Mouse (Mus musculus) CH12.LX (cell line): Measurements from ENCODE around the gene Cnp. TPM values are rescaled to one million over a fixed set of nuclear protein-coding genes. Genes with fewer than 3 reads are reported as not detected.
A peak's percentile ranks its signal among the peaks of the same experiment; 100 is the strongest.

ENCODE experiments used
- DNase-seq: peaks from one replicate; pipeline ENCODE4 v3.0.0-alpha.2; 2013; ENCODE audit errors: extremely low read depth
- H3K27ac ChIP-seq: 2 replicates; pipeline ENCODE4 v1.5.1; 2012; ENCODE audit warnings: low read depth, mild to moderate bottlenecking, control low read depth, moderate library complexity; ENCODE audit not compliant: insufficient read depth
- H3K27me3 ChIP-seq: replicated peaks from 2 replicates; pipeline ENCODE3; 2012; ENCODE audit warnings: inconsistent platforms
- H3K36me3 ChIP-seq, 2 experiments: replicated peaks in 1 of 2; 2 replicates each; pipeline versions ENCODE3 to v1.6.1; 2012; ENCODE audit warnings: inconsistent platforms in 1 of 2, low read length in 1 of 2, mild to moderate bottlenecking in 1 of 2, mixed read lengths in 1 of 2, moderate library complexity in 1 of 2; ENCODE audit not compliant: control insufficient read depth in 1 of 2, insufficient read depth in 1 of 2
- H3K4me1 ChIP-seq, 2 experiments: 2 replicates each; pipeline ENCODE4 v1.6.1; 2012; ENCODE audit warnings: inconsistent platforms in 1 of 2, moderate library complexity in 1 of 2; ENCODE audit not compliant: insufficient read depth in 2 of 2, control insufficient read depth in 1 of 2
- H3K4me2 ChIP-seq: 2 replicates; pipeline ENCODE4 v1.6.1; 2012; ENCODE audit warnings: low read depth, mild to moderate bottlenecking, control low read depth; ENCODE audit not compliant: poor library complexity, insufficient read depth, severe bottlenecking
- H3K4me3 ChIP-seq, 3 experiments: fragments of 150-350 bp in 1 of 3; sonication (generic) in 1 of 3; replicated peaks in 1 of 3; 2 replicates each; pipeline versions ENCODE3 to v1.5.1; 2011 to 2012; ENCODE audit warnings: low read depth in 2 of 3, low read length in 2 of 3, mild to moderate bottlenecking in 2 of 3, moderate library complexity in 2 of 3, control low read depth in 1 of 3, improper control_type of control experiment in 1 of 3, inconsistent platforms in 1 of 3, mixed read lengths in 1 of 3; ENCODE audit not compliant: poor library complexity in 1 of 3
- H3K79me2 ChIP-seq: replicated peaks from 2 replicates; pipeline ENCODE4 v1.6.1; 2012; ENCODE audit warnings: mild to moderate bottlenecking, moderate library complexity; ENCODE audit not compliant: control insufficient read depth, poor library complexity, insufficient read depth, severe bottlenecking; ENCODE audit errors: extremely low read depth
- H3K9ac ChIP-seq: 2 replicates; pipeline ENCODE4 v1.6.1; 2012; ENCODE audit warnings: low read depth, mild to moderate bottlenecking, control low read depth, moderate library complexity; ENCODE audit not compliant: insufficient read depth
- H3K9me3 ChIP-seq: replicated peaks from 2 replicates; pipeline ENCODE3; 2012; ENCODE audit warnings: low read length, inconsistent platforms, mixed read lengths
- BHLHE40 ChIP-seq: IDR thresholded peaks from 2 replicates; pipeline ENCODE4 v1.6.1; 2011; ENCODE audit warnings: mild to moderate bottlenecking, low read depth, low read length, improper control_type of control experiment
- CHD1 ChIP-seq: IDR thresholded peaks from 2 replicates; pipeline ENCODE4 v1.6.1; 2012; ENCODE audit warnings: low read depth, low read length, improper control_type of control experiment, inconsistent platforms
- CHD2 ChIP-seq: IDR thresholded peaks from 2 replicates; pipeline ENCODE4 v1.6.1; 2011; ENCODE audit warnings: low read length, improper control_type of control experiment
- CTCF ChIP-seq, 2 experiments: IDR thresholded peaks in 1 of 2; conservative IDR thresholded peaks in 1 of 2; 2 replicates each; pipeline ENCODE4 v1.5.1; 2011 to 2012; ENCODE audit warnings: low read depth in 2 of 2, low read length in 2 of 2, improper control_type of control experiment in 1 of 2, inconsistent platforms in 1 of 2, mild to moderate bottlenecking in 1 of 2, moderate library complexity in 1 of 2
- E2F4 ChIP-seq: IDR thresholded peaks from 2 replicates; pipeline ENCODE4 v1.6.1; 2011; ENCODE audit warnings: low read depth, low read length, improper control_type of control experiment; ENCODE audit not compliant: insufficient replicate concordance
- ELF1 ChIP-seq: IDR thresholded peaks from 2 replicates; pipeline ENCODE4 v1.6.1; 2014; ENCODE audit warnings: low read depth, mild to moderate bottlenecking, inconsistent platforms, low read length, improper control_type of control experiment
- EP300 ChIP-seq: IDR thresholded peaks from 2 replicates; pipeline ENCODE4 v1.6.1; 2011; ENCODE audit warnings: low read length, improper control_type of control experiment
- ETS1 ChIP-seq: conservative IDR thresholded peaks from 2 replicates; pipeline ENCODE4 v1.6.1; 2012; ENCODE audit warnings: low read depth, mild to moderate bottlenecking, inconsistent platforms, low read length, improper control_type of control experiment, moderate library complexity
- HCFC1 ChIP-seq: IDR thresholded peaks from 2 replicates; pipeline ENCODE4 v1.6.1; 2012; ENCODE audit warnings: low read depth, mild to moderate bottlenecking, inconsistent platforms, low read length, improper control_type of control experiment
- IRF4 ChIP-seq: IDR thresholded peaks from 2 replicates; pipeline ENCODE4 v1.6.1; 2014; ENCODE audit warnings: low read depth, mild to moderate bottlenecking, inconsistent platforms, low read length, improper control_type of control experiment
- JUN ChIP-seq: IDR thresholded peaks from 2 replicates; pipeline ENCODE4 v1.6.1; 2011; ENCODE audit warnings: low read depth, mild to moderate bottlenecking, low read length, improper control_type of control experiment, moderate library complexity; ENCODE audit not compliant: insufficient read depth
- JUND ChIP-seq: conservative IDR thresholded peaks from 2 replicates; pipeline ENCODE4 v1.6.1; 2011; ENCODE audit warnings: low read depth, low read length, improper control_type of control experiment
- KAT2A ChIP-seq: IDR thresholded peaks from 2 replicates; pipeline ENCODE4 v1.6.1; 2012; ENCODE audit warnings: low read length, improper control_type of control experiment, inconsistent platforms; ENCODE audit not compliant: insufficient replicate concordance
- MAFK ChIP-seq: IDR thresholded peaks from 2 replicates; pipeline ENCODE4 v1.6.1; 2011; ENCODE audit warnings: low read length, improper control_type of control experiment; ENCODE audit not compliant: insufficient replicate concordance
- MAX ChIP-seq: IDR thresholded peaks from 2 replicates; pipeline ENCODE4 v1.6.1; 2011; ENCODE audit warnings: low read length, improper control_type of control experiment
- MXI1 ChIP-seq: IDR thresholded peaks from 2 replicates; pipeline ENCODE4 v1.6.1; 2011; ENCODE audit warnings: mild to moderate bottlenecking, low read depth, low read length, improper control_type of control experiment
- NELFE ChIP-seq: IDR thresholded peaks from 2 replicates; pipeline ENCODE4 v1.6.1; 2011; ENCODE audit warnings: low read depth, low read length, improper control_type of control experiment
- NRF1 ChIP-seq: IDR thresholded peaks from 2 replicates; pipeline ENCODE4 v1.6.1; 2014; ENCODE audit warnings: low read depth, mild to moderate bottlenecking, inconsistent platforms, low read length, improper control_type of control experiment, moderate library complexity
- PAX5 ChIP-seq: IDR thresholded peaks from 2 replicates; pipeline ENCODE4 v1.6.1; 2012; ENCODE audit warnings: low read length, inconsistent platforms, mixed read lengths
- POLR2A ChIP-seq: IDR thresholded peaks from 2 replicates; pipeline ENCODE4 v1.6.1; 2011; ENCODE audit warnings: low read depth, mild to moderate bottlenecking, improper control_type of control experiment, low read length
- POLR2AphosphoS2 ChIP-seq: IDR thresholded peaks from 2 replicates; pipeline ENCODE4 v1.6.1; 2011; ENCODE audit warnings: low read depth, low read length, improper control_type of control experiment
- RAD21 ChIP-seq: IDR thresholded peaks from 2 replicates; pipeline ENCODE4 v1.6.1; 2011; ENCODE audit warnings: low read depth, mild to moderate bottlenecking, low read length, improper control_type of control experiment, moderate library complexity
- RCOR1 ChIP-seq: conservative IDR thresholded peaks from 2 replicates; pipeline ENCODE4 v1.6.1; 2012; ENCODE audit warnings: low read depth, mild to moderate bottlenecking, inconsistent platforms, low read length, improper control_type of control experiment
- SIN3A ChIP-seq: IDR thresholded peaks from 2 replicates; pipeline ENCODE4 v1.6.1; 2012; ENCODE audit warnings: low read length, improper control_type of control experiment, inconsistent platforms
- SMC3 ChIP-seq: IDR thresholded peaks from 2 replicates; pipeline ENCODE4 v1.6.1; 2011; ENCODE audit warnings: low read depth, low read length, improper control_type of control experiment
- TBP ChIP-seq: conservative IDR thresholded peaks from 2 replicates; pipeline ENCODE4 v1.6.1; 2011; ENCODE audit warnings: low read depth, low read length, improper control_type of control experiment
- TCF12 ChIP-seq: IDR thresholded peaks from 2 replicates; pipeline ENCODE4 v1.6.1; 2014; ENCODE audit warnings: low read depth, mild to moderate bottlenecking, inconsistent platforms, low read length, improper control_type of control experiment
- UBTF ChIP-seq: IDR thresholded peaks from 2 replicates; pipeline ENCODE4 v1.6.1; 2012; ENCODE audit warnings: low read depth, mild to moderate bottlenecking, inconsistent platforms, low read length, improper control_type of control experiment, moderate library complexity
- USF1 ChIP-seq: IDR thresholded peaks from 2 replicates; pipeline ENCODE4 v1.6.1; 2014; ENCODE audit warnings: low read depth, mild to moderate bottlenecking, inconsistent platforms, low read length, improper control_type of control experiment
- USF2 ChIP-seq: conservative IDR thresholded peaks from 2 replicates; pipeline ENCODE4 v1.6.1; 2011; ENCODE audit warnings: low read depth, low read length, improper control_type of control experiment
- ZC3H11A ChIP-seq: IDR thresholded peaks from 2 replicates; pipeline ENCODE4 v1.6.1; 2012; ENCODE audit warnings: low read depth, mild to moderate bottlenecking, inconsistent platforms, low read length, improper control_type of control experiment
- ZKSCAN1 ChIP-seq: IDR thresholded peaks from 2 replicates; pipeline ENCODE4 v1.6.1; 2012; ENCODE audit warnings: low read depth, inconsistent platforms, low read length, improper control_type of control experiment, borderline replicate concordance
- ZMIZ1 ChIP-seq: IDR thresholded peaks from 2 replicates; pipeline ENCODE4 v1.6.1; 2012; ENCODE audit warnings: low read depth, mild to moderate bottlenecking, inconsistent platforms, low read length, improper control_type of control experiment
- ZNF384 ChIP-seq: IDR thresholded peaks from 2 replicates; pipeline ENCODE4 v1.6.1; 2012; ENCODE audit warnings: low read depth, low read length, improper control_type of control experiment, inconsistent platforms
- dilution Hi-C: fragments of 300-500 bp; cut with MboI; formaldehyde crosslinking; loops from 2 replicates; pipeline ENCODE4 v1.14.3; 2020; ENCODE audit warnings: low sequenced_read_pairs; ENCODE audit not compliant: extremely low pct_unique_long_range_greater_than_20kb, extremely low pct_ligation_motif_present
- in situ Hi-C: fragments of 300-500 bp; cut with MboI; formaldehyde crosslinking; loops from 3 replicates; pipeline ENCODE4 v1.14.3; 2019; ENCODE audit warnings: low sequenced_read_pairs, low pct_ligation_motif_present, low pct_unique_long_range_greater_than_20kb, mixed read lengths
- polyA plus RNA-seq: library from polyadenylated mRNA; unstranded; fragments of >175 nt; gene quantifications from 2 replicates; pipeline ENCODE4 v1.2.1, GENCODE M21; 2012; ENCODE audit warnings: low read depth; ENCODE audit not compliant: insufficient read length
- total RNA-seq, 2 experiments: library from RNA; depleted of rRNA; stranded (reverse); fragments of 300-350 nt in 1 of 2; fragments of >200 nt in 1 of 2; gene quantifications; 2 replicates each; pipeline ENCODE4 v1.2.3; 2012 to 2014

Cnp gene
- total and polyA plus RNA-seq, 3 experiments: 77.7 to 87.8 (median 80.2) TPM

DNA sequence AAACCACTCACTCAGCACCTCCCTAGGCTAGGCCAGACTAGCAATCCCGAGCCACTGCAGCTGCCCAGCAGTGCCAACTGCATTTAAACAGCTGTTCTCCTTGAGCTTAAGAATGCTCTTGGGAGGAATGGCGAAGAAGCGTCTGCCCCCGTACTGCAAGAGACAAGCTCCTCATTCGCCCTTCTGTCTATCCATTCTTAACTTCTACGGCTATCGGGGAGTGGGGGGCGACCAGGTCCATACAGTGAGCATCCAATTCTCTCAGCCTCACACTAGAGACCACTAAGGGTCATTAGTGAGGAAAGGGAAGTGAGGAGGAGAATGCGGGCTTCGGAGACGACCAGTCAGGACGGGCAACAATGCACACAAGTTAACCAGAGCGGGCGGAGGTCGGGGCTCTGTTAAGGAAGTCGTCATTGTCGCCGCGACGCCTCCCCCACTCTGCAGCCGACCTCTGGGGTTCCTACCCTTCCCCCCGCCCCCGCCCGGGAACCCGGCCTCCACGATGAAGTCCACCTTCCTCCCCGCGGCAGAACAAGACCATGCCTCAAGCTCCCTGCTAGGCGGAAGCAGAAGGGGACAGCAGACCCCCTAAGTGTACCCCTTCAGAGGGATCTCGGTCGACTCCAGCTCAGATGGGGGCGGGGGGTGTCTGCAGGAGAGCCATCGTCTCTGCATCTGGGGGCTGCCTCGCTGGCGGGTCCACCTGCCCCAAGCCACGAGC lies 44.2 kb downstream of the Cnp start, which contains the start of gene Nkiras2 (continued):
- TF ChIP-seq SIN3A (peak; percentile 94; the same call in 1 of the 2 replicates), BHLHE40 (peak; percentile 59), ZMIZ1 (no peak), TBP (0 out of 2 replicates have a peak, but pooled peaks have one; percentile 53), USF2 (no peak), E2F4 (no peak), EP300 (no peak)
- TF ChIP-seq, all 38 proteins: peak for 10

DNA sequence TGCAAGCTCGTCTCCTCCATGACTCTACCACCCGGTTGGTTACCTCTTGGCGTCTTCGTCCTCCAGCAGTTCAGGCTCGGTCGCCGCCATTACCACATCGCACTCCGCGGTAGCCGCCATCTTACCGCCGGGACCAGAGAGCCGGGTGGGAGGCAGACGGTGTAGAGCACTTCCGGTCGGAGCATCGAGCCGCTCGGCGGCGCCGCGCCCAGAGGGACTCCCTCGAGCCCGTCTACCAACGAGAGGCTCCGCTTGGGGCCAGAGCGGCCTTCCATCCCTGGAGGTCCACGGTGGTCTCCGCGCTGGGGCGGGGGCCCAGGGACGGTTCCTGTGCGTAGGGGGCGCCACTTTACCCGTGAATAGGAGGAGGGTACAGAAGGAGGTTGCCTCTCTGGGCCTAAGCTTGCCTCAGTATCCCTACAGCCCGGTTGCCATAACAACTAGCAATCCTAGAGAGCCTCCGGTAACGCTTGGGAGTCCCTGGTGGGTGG lies 44.8 kb downstream of the Cnp start:
- H3K4me1 ChIP-seq: peaks cover 13 to 68% of the 10 kb centered on the region in 2 experiments
- in situ Hi-C loops (no loop called here), dilution Hi-C loops (no loop called here)
- no peaks in the 10 kb centered on the region for H3K9me3 ChIP-seq
- peak; percentile 96 for DNase-seq
- H3K9ac ChIP-seq: peak overlapping the region; percentile 97
- H3K27ac ChIP-seq: peak overlapping the region; percentile 87
- no peaks in the 10 kb centered on the region for H3K27me3 ChIP-seq
- peak overlapping the region; percentile 83 to 91 (median 84) for H3K4me3 ChIP-seq
- H3K4me2 ChIP-seq: peak overlapping the region; percentile 78; the same call in 1 of the 2 replicates
- peaks cover 49% of the 10 kb centered on the region for H3K79me2 ChIP-seq
- peaks cover 10 to 37% of the 10 kb centered on the region in 2 experiments for H3K36me3 ChIP-seq
- TF ChIP-seq POLR2A (peak; percentile 67; the same call in 1 of the 2 replicates), TCF12 (peak; percentile 97), MXI1 (peak; percentile 86), MAFK (no peak), MAX (peak; percentile 80), ZMIZ1 (peak; percentile 92), ZC3H11A (peak; percentile 59), ZKSCAN1 (no peak), IRF4 (peak; percentile 80), KAT2A (peak; percentile 76; the same call in 1 of the 2 replicates), SMC3 (peak; percentile 28; the same call in 1 of the 2 replicates), HCFC1 (peak; percentile 89), ELF1 (peak; percentile 89), PAX5 (no peak), CHD1 (peak; percentile 89; the same call in 1 of the 2 replicates), NELFE (peak; percentile 94), E2F4 (no peak), ZNF384 (no peak), CTCF (conservative IDR thresholded peaks at IDR 0.05 in 1 of 2, IDR thresholded peaks at IDR 0.05 in 1 of 2; ENCODE audit: low read depth in 2 of 2, low read length in 2 of 2) (peak in 1 of 2 experiments; percentile 74; a peak in 2 of 4 replicates), RCOR1 (peak; percentile 77; the same call in 1 of the 2 replicates), RAD21 (no peak; the same call in 1 of the 2 replicates), USF1 (no peak), ETS1 (no peak), BHLHE40 (no peak), CHD2 (no peak), JUND (no peak), EP300 (no peak), UBTF (peak; percentile 95), JUN (no peak), NRF1 (peak; percentile 80), POLR2AphosphoS2 (peak; percentile 92), USF2 (no peak), TBP (peak; percentile 79; the same call in 1 of the 2 replicates)
